Mouse (Mus musculus): ENCODE measurements around the gene Sult6b2. TPM values are rescaled to one million over a fixed set of nuclear protein-coding genes. Genes with fewer than 3 reads are reported as not detected.

Sult6b2 gene
- polyA plus RNA-seq, 1 experiment from 2014 or later = not detected

GRCm38 (mm10) chr6:142809373-142810098 lies 5.2 kb upstream of the Sult6b2 start:
- Histone ChIP-seq H3K4me3 (no peak overlapping the region), H3K27ac (no peak overlapping the region), H3K9ac (no peak overlapping the region), H3K36me3 (no peaks in the 10 kb centered on the region), H3K4me1 (no peaks in the 10 kb centered on the region), H3K27me3 (0 out of 2 replicates have a peak, but pooled peaks cover 3% of the 10 kb centered on the region), H3K9me3 (no peaks in the 10 kb centered on the region), H3K4me2 (replicated peaks) (no peak overlapping the region)
- 45% methylated on average over 6 of the region's 6 CpGs for WGBS
- no peak for ATAC-seq (ENCODE audit: insufficient number of reproducible peaks, insufficient read depth, low FRiP score, low TSS enrichment)

GRCm38 (mm10) chr6:142806326-142806725 lies 2.0 kb upstream of the Sult6b2 start:
- 78% methylated on average over 4 of the region's 4 CpGs for WGBS
- Histone ChIP-seq H3K27me3 (0 out of 2 replicates have a peak, but pooled peaks cover 3% of the 10 kb centered on the region), H3K4me1 (peaks cover 14% of the 10 kb centered on the region), H3K9me3 (no peaks in the 10 kb centered on the region), H3K4me2 (replicated peaks) (no peak overlapping the region), H3K4me3 (no peak overlapping the region), H3K9ac (no peak overlapping the region), H3K36me3 (no peaks in the 10 kb centered on the region), H3K27ac (no peak overlapping the region)
- no peak for ATAC-seq (ENCODE audit: insufficient number of reproducible peaks, insufficient read depth, low FRiP score, low TSS enrichment)

GRCm38 (mm10) chr6:142802617-142803525 lies 1.4 kb downstream of the Sult6b2 start:
- H3K9me3 ChIP-seq = no peaks in the 10 kb centered on the region
- H3K9ac ChIP-seq = no peak overlapping the region
- no peak overlapping the region for H3K27ac ChIP-seq
- no peaks in the 10 kb centered on the region for H3K27me3 ChIP-seq
- H3K36me3 ChIP-seq = no peaks in the 10 kb centered on the region
- no peak overlapping the region for H3K4me3 ChIP-seq
- H3K4me1 ChIP-seq = peaks cover 14% of the 10 kb centered on the region
- ATAC-seq (ENCODE audit: insufficient number of reproducible peaks, insufficient read depth, low FRiP score, low TSS enrichment) = no peak
- 32% methylated on average over 11 of the region's 11 CpGs for WGBS
- H3K4me2 ChIP-seq (replicated peaks) = 0 out of 2 replicates have a peak overlapping the region, but pooled peaks have one; percentile 7

- 84% methylated on average over 5 of the region's 5 CpGs for WGBS
- Histone ChIP-seq H3K9ac (no peak overlapping the region), H3K4me1 (peaks cover 14% of the 10 kb centered on the region), H3K4me3 (no peak overlapping the region), H3K4me2 (replicated peaks) (no peak overlapping the region), H3K36me3 (no peaks in the 10 kb centered on the region), H3K27me3 (no peaks in the 10 kb centered on the region), H3K27ac (no peak overlapping the region), H3K9me3 (no peaks in the 10 kb centered on the region)
- ATAC-seq (ENCODE audit: insufficient number of reproducible peaks, insufficient read depth, low FRiP score, low TSS enrichment) = no peak
Observed at GRCm38 (mm10) chr6:142801687-142802086, 2.6 kb downstream of the Sult6b2 start.

GRCm38 (mm10) chr6:142799704-142800374 lies 4.5 kb downstream of the Sult6b2 start:
- H3K4me2 ChIP-seq (replicated peaks) = no peak overlapping the region
- no peak for ATAC-seq (ENCODE audit: insufficient number of reproducible peaks, insufficient read depth, low FRiP score, low TSS enrichment)
- H3K27me3 ChIP-seq = no peaks in the 10 kb centered on the region
- H3K4me1 ChIP-seq = peaks cover 14% of the 10 kb centered on the region
- H3K4me3 ChIP-seq = no peak overlapping the region
- H3K9ac ChIP-seq = no peak overlapping the region
- WGBS = 73% methylated on average over 7 of the region's 7 CpGs
- H3K36me3 ChIP-seq = no peaks in the 10 kb centered on the region
- H3K27ac ChIP-seq = no peak overlapping the region
- H3K9me3 ChIP-seq = no peaks in the 10 kb centered on the region

- 82% methylated on average over 9 of the region's 9 CpGs for WGBS
- H3K9ac ChIP-seq = no peak overlapping the region
- ATAC-seq (ENCODE audit: insufficient number of reproducible peaks, insufficient read depth, low FRiP score, low TSS enrichment) = no peak
- no peaks in the 10 kb centered on the region for H3K9me3 ChIP-seq
- no peaks in the 10 kb centered on the region for H3K27me3 ChIP-seq
- H3K4me2 ChIP-seq (replicated peaks) = no peak overlapping the region
- H3K27ac ChIP-seq = no peak overlapping the region
- H3K36me3 ChIP-seq = no peaks in the 10 kb centered on the region
- H3K4me3 ChIP-seq = no peak overlapping the region
- H3K4me1 ChIP-seq = peaks cover 14% of the 10 kb centered on the region
Observed at GRCm38 (mm10) chr6:142798837-142799236, 5.5 kb downstream of the Sult6b2 start.

- no peak overlapping the region for H3K4me2 ChIP-seq (replicated peaks)
- H3K36me3 ChIP-seq = no peaks in the 10 kb centered on the region
- no peaks in the 10 kb centered on the region for H3K27me3 ChIP-seq
- ATAC-seq (ENCODE audit: insufficient number of reproducible peaks, insufficient read depth, low FRiP score, low TSS enrichment) = no peak
- H3K9ac ChIP-seq = no peak overlapping the region
- no peak overlapping the region for H3K4me3 ChIP-seq
- 95% methylated on average over 1 of the region's 1 CpGs for WGBS
- no peak overlapping the region for H3K27ac ChIP-seq
- peaks cover 14% of the 10 kb centered on the region for H3K4me1 ChIP-seq
- no peaks in the 10 kb centered on the region for H3K9me3 ChIP-seq
Observed at GRCm38 (mm10) chr6:142797996-142798395, 6.3 kb downstream of the Sult6b2 start.

- H3K27me3 ChIP-seq = no peaks in the 10 kb centered on the region
- no peaks in the 10 kb centered on the region for H3K36me3 ChIP-seq
- no peak overlapping the region for H3K9ac ChIP-seq
- H3K27ac ChIP-seq = no peak overlapping the region
- H3K4me2 ChIP-seq (replicated peaks) = no peak overlapping the region
- H3K9me3 ChIP-seq = no peaks in the 10 kb centered on the region
- WGBS = 74% methylated on average over 15 of the region's 15 CpGs
- ATAC-seq (ENCODE audit: insufficient number of reproducible peaks, insufficient read depth, low FRiP score, low TSS enrichment) = no peak
- no peak overlapping the region for H3K4me3 ChIP-seq
- H3K4me1 ChIP-seq = 0 out of 2 replicates have a peak, but pooled peaks cover 5% of the 10 kb centered on the region
Observed at GRCm38 (mm10) chr6:142795655-142796441, 8.5 kb downstream of the Sult6b2 start.

- no peaks in the 10 kb centered on the region for H3K27me3 ChIP-seq
- no peak overlapping the region for H3K27ac ChIP-seq
- no peaks in the 10 kb centered on the region for H3K36me3 ChIP-seq
- H3K4me1 ChIP-seq = 0 out of 2 replicates have a peak, but pooled peaks cover 5% of the 10 kb centered on the region
- no peak overlapping the region for H3K9ac ChIP-seq
- no peak for ATAC-seq (ENCODE audit: insufficient number of reproducible peaks, insufficient read depth, low FRiP score, low TSS enrichment)
- no peaks in the 10 kb centered on the region for H3K9me3 ChIP-seq
- no peak overlapping the region for H3K4me2 ChIP-seq (replicated peaks)
- H3K4me3 ChIP-seq = no peak overlapping the region
- WGBS = 84% methylated on average over 9 of the region's 9 CpGs
Observed at GRCm38 (mm10) chr6:142795087-142795486, 9.2 kb downstream of the Sult6b2 start.

GRCm38 (mm10) chr6:142793468-142793867 lies 10.8 kb downstream of the Sult6b2 start:
- Histone ChIP-seq H3K36me3 (no peaks in the 10 kb centered on the region), H3K27ac (no peak overlapping the region), H3K4me3 (no peak overlapping the region), H3K27me3 (no peaks in the 10 kb centered on the region), H3K4me2 (replicated peaks) (no peak overlapping the region), H3K9ac (no peak overlapping the region), H3K4me1 (0 out of 2 replicates have a peak, but pooled peaks cover 5% of the 10 kb centered on the region), H3K9me3 (no peaks in the 10 kb centered on the region)
- 59% methylated on average over 7 of the region's 7 CpGs for WGBS
- 0 out of 2 replicates have a peak, but pooled peaks have one; percentile 6 for ATAC-seq (ENCODE audit: insufficient number of reproducible peaks, insufficient read depth, low FRiP score, low TSS enrichment)

All from embryonic facial prominence, embryonic 12.5 days (tissue).